Mouse (Mus musculus) liver, embryonic 11.5 days (tissue): ENCODE measurements around the gene Nes. TPM values are rescaled to one million over a fixed set of nuclear protein-coding genes. Genes with fewer than 3 reads are reported as not detected.

ENCODE experiments used
- ATAC-seq: fragments of 200-750 bp; cut with Nextera tagmentation; replicated peaks from 2 replicates; pipeline ENCODE4 v1.8.0; 2017; ENCODE audit warnings: moderate number of reproducible peaks, mild to moderate bottlenecking, moderate TSS enrichment, moderate library complexity; ENCODE audit not compliant: low FRiP score
- DNase-seq: peaks from one replicate; pipeline ENCODE4 v3.0.0-alpha.2; 2017; ENCODE audit warnings: low spot score
- H3K27ac ChIP-seq: fragments of 300-500 bp; sonication (generic); 2 replicates; pipeline ENCODE4 v1.5.1; 2014; ENCODE audit warnings: mild to moderate bottlenecking, low read depth, low read length, control low read depth
- H3K27me3 ChIP-seq: fragments of 300-500 bp; sonication (generic); replicated peaks from 2 replicates; pipeline ENCODE4 v1.6.1; 2014; ENCODE audit warnings: low read length, mixed read lengths; ENCODE audit not compliant: control insufficient read depth, insufficient read depth
- H3K36me3 ChIP-seq: fragments of 300-500 bp; sonication (generic); 2 replicates; pipeline ENCODE4 v1.6.1; 2014; ENCODE audit warnings: mild to moderate bottlenecking, low read length, moderate library complexity, mixed read lengths; ENCODE audit not compliant: control insufficient read depth, insufficient read depth
- H3K4me1 ChIP-seq: fragments of 300-500 bp; sonication (generic); replicated peaks from 2 replicates; pipeline ENCODE4 v1.6.1; 2014; ENCODE audit warnings: low read length, mixed read lengths; ENCODE audit not compliant: control insufficient read depth, insufficient read depth
- H3K4me2 ChIP-seq: fragments of 300-500 bp; sonication (generic); 2 replicates; pipeline ENCODE4 v1.6.1; 2014; ENCODE audit warnings: mild to moderate bottlenecking, control low read depth, moderate library complexity
- H3K4me3 ChIP-seq: fragments of 300-500 bp; sonication (generic); 2 replicates; pipeline ENCODE4 v1.5.1; 2014; ENCODE audit warnings: low read depth, low read length, control low read depth
- H3K9ac ChIP-seq: fragments of 300-500 bp; sonication (generic); 2 replicates; pipeline ENCODE4 v1.6.1; 2014; ENCODE audit warnings: low read depth, low read length, control low read depth
- H3K9me3 ChIP-seq: fragments of 300-500 bp; sonication (generic); 2 replicates; pipeline ENCODE4 v1.6.1; 2016; ENCODE audit warnings: low read length, inconsistent platforms, mixed read lengths; ENCODE audit not compliant: control insufficient read depth
- WGBS: fragments of 180-500 bp; shearing (Covaris S2); extraction: QIAGEN DNeasy Blood & Tissue Kit; methylation state at CpG from one replicate; pipeline ENCODE4 v1.1.7; 2014; 5-methylcytosine and 5-hydroxymethylcytosine counted together
- polyA plus RNA-seq: library from polyadenylated mRNA; unstranded; fragments of >200 nt; fragmentation: Nextera tagmentation; extraction: Ambion mirVana; gene quantifications from 2 replicates; pipeline ENCODE4 v1.2.1, GENCODE M21; 2014

The Nes gene
- polyA plus RNA-seq, 1 experiment from 2014 or later = 4.9 TPM

DNA sequence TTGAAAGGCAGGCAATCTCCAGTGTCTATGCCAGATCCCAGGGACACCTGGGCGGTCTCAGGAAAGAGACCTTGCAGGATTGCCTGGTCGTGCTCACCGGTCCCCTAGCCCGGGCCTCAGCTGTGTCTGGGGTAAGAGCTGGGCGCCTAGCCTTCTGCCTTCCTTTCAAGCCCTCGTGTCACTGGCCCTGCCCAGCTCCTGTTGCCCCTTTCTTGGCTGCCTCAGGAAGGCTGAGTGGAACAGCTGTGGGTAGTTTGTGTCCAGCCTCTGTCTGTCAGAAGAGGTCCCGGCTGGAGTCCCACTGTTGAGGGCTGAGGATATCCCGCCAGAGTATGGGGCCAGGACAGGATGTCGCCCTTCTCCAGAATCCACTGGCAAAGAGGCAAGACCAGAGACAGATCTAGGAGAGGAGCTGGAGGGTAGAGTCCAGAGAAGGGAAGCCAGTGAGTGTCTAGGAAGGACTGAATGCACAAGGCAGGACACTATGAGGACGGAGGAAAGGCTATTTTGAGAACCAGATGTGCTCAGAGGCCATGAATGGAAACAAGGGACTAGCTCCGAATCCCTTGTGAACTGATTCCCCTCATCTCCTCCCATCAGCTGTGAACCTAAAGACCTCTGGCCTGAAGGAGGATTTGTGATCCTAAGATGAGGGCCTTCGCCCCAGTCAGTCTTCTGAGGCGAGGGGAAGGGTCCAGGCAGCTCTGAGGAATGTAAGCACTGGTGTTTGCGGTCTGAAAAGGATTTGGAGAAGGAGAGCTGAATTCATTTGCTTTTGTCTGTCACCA, 2.9 kb downstream of the Nes start:
- DNase-seq (no peak), ATAC-seq (no peak)
- H3K4me3 ChIP-seq = no peak overlapping the region
- WGBS = 53% methylated on average over 14 of the region's 14 CpGs
- H3K36me3 ChIP-seq = no peaks in the 10 kb centered on the region
- peaks cover 25% of the 10 kb centered on the region for H3K4me1 ChIP-seq
- no peaks in the 10 kb centered on the region for H3K9me3 ChIP-seq
- H3K27me3 ChIP-seq = peaks cover 42% of the 10 kb centered on the region
- H3K9ac ChIP-seq = no peak overlapping the region
- no peak overlapping the region for H3K27ac ChIP-seq
- H3K4me2 ChIP-seq = peak overlapping the region; percentile 77

- no peak overlapping the region; the same call in 1 of the 2 replicates for H3K4me2 ChIP-seq
- H3K9me3 ChIP-seq = no peaks in the 10 kb centered on the region
- H3K36me3 ChIP-seq = no peaks in the 10 kb centered on the region
- DNase-seq (no peak), ATAC-seq (no peak)
- H3K27me3 ChIP-seq = peaks cover 42% of the 10 kb centered on the region
- 46% methylated on average over 12 of the region's 12 CpGs for WGBS
- H3K27ac ChIP-seq = no peak overlapping the region
- peaks cover 25% of the 10 kb centered on the region for H3K4me1 ChIP-seq
- no peak overlapping the region for H3K4me3 ChIP-seq
- H3K9ac ChIP-seq = no peak overlapping the region
These were observed 3.6 kb downstream of the Nes start for GRCm38 (mm10) chr3:87974381-87974987.

DNA sequence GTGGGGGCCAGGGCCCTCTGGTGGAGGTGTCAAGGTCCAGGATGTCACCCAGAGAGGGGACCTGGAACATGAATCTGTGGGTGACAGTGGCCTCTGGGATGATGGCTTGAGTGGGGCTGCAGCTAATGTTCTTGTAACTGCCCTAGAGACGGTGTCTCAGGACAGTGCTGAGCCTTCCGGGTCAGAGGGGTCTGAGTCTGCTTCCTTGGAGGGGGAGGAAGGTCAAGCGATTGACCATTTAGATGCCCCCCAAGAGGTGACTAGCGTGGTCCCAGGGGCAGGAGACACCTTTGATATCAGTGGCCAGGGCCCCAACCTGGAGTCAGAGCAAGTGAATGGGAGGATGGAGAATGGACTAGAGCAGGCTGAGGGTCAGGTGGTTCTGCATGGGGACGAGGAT, 8.6 kb downstream of the Nes start:
- Histone ChIP-seq H3K9me3 (no peaks in the 10 kb centered on the region), H3K4me1 (peaks cover 26% of the 10 kb centered on the region), H3K4me3 (no peak overlapping the region), H3K4me2 (no peak overlapping the region), H3K27ac (no peak overlapping the region), H3K36me3 (no peaks in the 10 kb centered on the region), H3K27me3 (peaks cover 6% of the 10 kb centered on the region; the same call in 1 of the 2 replicates), H3K9ac (no peak overlapping the region)
- WGBS = 86% methylated on average over 5 of the region's 5 CpGs
- DNase-seq (no peak), ATAC-seq (no peak)

GRCm38 (mm10) chr3:87980085-87980484, 9.2 kb downstream of the Nes start:
- WGBS = 48% methylated on average over 3 of the region's 3 CpGs
- H3K4me1 ChIP-seq = peaks cover 26% of the 10 kb centered on the region
- H3K27me3 ChIP-seq = peaks cover 6% of the 10 kb centered on the region; the same call in 1 of the 2 replicates
- H3K27ac ChIP-seq = no peak overlapping the region
- DNase-seq = no peak
- H3K36me3 ChIP-seq = no peaks in the 10 kb centered on the region
- H3K4me3 ChIP-seq = no peak overlapping the region
- no peak for ATAC-seq
- no peak overlapping the region for H3K4me2 ChIP-seq
- no peaks in the 10 kb centered on the region for H3K9me3 ChIP-seq
- H3K9ac ChIP-seq = no peak overlapping the region

GRCm38 (mm10) chr3:87980728-87981127, 9.8 kb downstream of the Nes start:
- no peak overlapping the region for H3K4me2 ChIP-seq
- WGBS = 70% methylated on average over 5 of the region's 5 CpGs
- DNase-seq (no peak), ATAC-seq (no peak)
- H3K4me1 ChIP-seq = peaks cover 28% of the 10 kb centered on the region
- H3K36me3 ChIP-seq = no peaks in the 10 kb centered on the region
- H3K9me3 ChIP-seq = no peaks in the 10 kb centered on the region
- no peak overlapping the region for H3K27ac ChIP-seq
- H3K27me3 ChIP-seq = peaks cover 3% of the 10 kb centered on the region; the same call in 1 of the 2 replicates
- H3K4me3 ChIP-seq = no peak overlapping the region
- H3K9ac ChIP-seq = no peak overlapping the region

DNA sequence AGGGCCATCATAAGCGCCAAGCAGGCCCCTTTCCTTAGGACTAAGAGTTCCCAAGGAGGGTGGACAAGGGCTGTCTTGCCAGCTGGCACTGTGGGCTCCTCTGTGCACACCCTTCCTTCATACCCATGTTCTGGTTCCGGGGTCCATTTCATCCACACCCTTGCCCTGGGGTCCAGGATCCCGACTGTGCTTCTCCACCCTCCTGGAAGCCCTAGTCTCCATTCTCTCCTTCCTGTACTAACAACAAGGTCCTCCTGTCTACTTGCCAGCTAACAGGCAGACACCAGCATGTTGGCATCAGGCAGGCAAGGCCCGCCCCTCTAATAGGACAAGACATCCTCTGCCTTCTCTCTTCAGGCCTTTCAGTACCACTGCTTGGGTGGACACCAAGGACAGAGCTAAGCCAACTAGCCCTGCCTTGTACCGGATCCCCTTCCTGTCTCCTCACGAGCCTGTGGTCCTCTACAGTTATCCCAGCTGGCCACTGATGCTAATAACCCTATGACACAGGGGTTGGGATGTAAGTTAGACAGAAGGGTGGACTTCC, 10.4 kb downstream of the Nes start:
- DNase-seq = no peak
- Histone ChIP-seq H3K9ac (no peak overlapping the region), H3K4me1 (peaks cover 28% of the 10 kb centered on the region), H3K27ac (0 out of 2 replicates have a peak overlapping the region, but pooled peaks have one; percentile 54), H3K9me3 (no peaks in the 10 kb centered on the region), H3K4me3 (no peak overlapping the region), H3K4me2 (no peak overlapping the region), H3K27me3 (peaks cover 4% of the 10 kb centered on the region; the same call in 1 of the 2 replicates), H3K36me3 (no peaks in the 10 kb centered on the region)
- WGBS = 75% methylated on average over 6 of the region's 6 CpGs
- no peak for ATAC-seq

DNA sequence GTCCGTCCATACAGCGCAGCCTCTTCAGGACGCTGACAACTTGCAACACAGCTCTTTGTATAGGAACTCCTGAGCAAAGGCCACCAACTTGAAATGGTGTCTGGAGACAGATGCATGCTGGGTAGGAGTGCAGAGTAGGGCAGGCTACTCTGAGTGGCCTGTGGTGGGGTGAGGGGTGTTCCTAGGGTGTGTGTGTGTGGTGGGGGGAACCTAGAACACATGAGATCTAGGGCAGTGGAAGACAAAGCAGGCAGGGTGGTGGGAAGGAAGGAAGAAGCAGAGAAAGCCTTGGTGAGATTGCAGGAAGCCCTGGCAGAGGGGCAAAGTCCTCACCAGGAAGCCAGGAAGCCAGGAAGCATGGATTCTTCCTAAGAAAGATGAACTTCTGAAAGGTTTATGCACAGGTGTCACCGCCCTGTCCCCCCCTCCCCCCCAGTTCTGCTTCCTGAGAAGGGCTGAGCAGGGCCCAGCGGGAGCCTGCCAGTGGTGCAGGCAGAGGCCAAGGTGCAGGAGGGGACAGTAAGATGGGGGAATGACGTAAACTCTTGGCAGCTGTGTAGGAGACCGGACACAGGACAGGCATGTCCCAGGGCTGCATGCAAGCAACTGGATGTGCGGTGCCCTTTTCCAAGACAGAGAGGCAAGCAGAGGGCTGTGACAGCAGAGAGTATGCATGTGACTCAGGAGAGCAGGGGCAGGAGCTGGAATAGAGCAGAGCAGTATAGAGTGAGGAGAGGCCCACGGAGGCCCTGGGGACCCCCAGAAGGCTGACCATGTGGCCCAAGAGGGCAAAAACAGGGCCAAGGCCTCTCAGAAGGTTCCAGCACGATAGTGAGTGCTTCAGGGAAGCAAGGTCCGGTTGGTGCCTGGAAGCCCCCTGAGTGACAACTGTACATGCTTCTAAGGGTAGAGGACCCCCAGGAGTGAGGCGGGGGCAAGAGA, 11.3 kb downstream of the Nes start:
- Histone ChIP-seq H3K36me3 (no peaks in the 10 kb centered on the region), H3K4me1 (peaks cover 31% of the 10 kb centered on the region), H3K4me3 (no peak overlapping the region), H3K9ac (no peak overlapping the region), H3K27ac (peak overlapping the region; percentile 54; the same call in 1 of the 2 replicates), H3K4me2 (peak overlapping the region; percentile 48), H3K27me3 (peaks cover 4% of the 10 kb centered on the region; the same call in 1 of the 2 replicates), H3K9me3 (no peaks in the 10 kb centered on the region)
- 36% methylated on average over 12 of the region's 12 CpGs for WGBS
- ATAC-seq (no peak), DNase-seq (no peak)
